Mouse (Mus musculus) heart, embryonic 10.5 days (tissue): ENCODE results near the gene Ccdc171. TPM values are rescaled to one million over a fixed set of nuclear protein-coding genes. Genes with fewer than 3 reads are reported as not detected.
"Not testable (repeated sequence)": the region's sequence is repeated elsewhere in the genome, so short reads cannot be mapped to it uniquely, and the experiment has no call there.

Experiments
- DNase-seq: peaks from one replicate; pipeline ENCODE4 v3.0.0-alpha.2; 2017; ENCODE audit warnings: low spot score
- H3K27ac ChIP-seq: fragments of 300-500 bp; sonication (generic); 2 replicates; pipeline ENCODE4 v1.5.1; 2016; ENCODE audit warnings: mild to moderate bottlenecking
- H3K27me3 ChIP-seq: fragments of 300-500 bp; sonication (generic); 2 replicates; pipeline ENCODE4 v1.6.1; 2016; ENCODE audit warnings: mild to moderate bottlenecking; ENCODE audit not compliant: poor library complexity, insufficient read depth, severe bottlenecking
- H3K36me3 ChIP-seq: fragments of 300-500 bp; sonication (generic); 2 replicates; pipeline ENCODE4 v1.6.1; 2016; ENCODE audit warnings: mild to moderate bottlenecking, moderate library complexity
- H3K4me1 ChIP-seq: fragments of 300-500 bp; sonication (generic); 2 replicates; pipeline ENCODE4 v1.6.1; 2016; ENCODE audit warnings: mild to moderate bottlenecking
- H3K4me3 ChIP-seq: fragments of 300-500 bp; sonication (generic); 2 replicates; pipeline ENCODE4 v1.5.1; 2016; ENCODE audit warnings: mild to moderate bottlenecking, moderate library complexity
- H3K9me3 ChIP-seq: fragments of 300-500 bp; sonication (generic); 2 replicates; pipeline ENCODE4 v1.6.1; 2016; ENCODE audit warnings: mild to moderate bottlenecking, moderate library complexity
- WGBS: fragments of 180-500 bp; shearing (Covaris S2); methylation state at CpG from one replicate; pipeline ENCODE4 v1.1.7; 2016; 5-methylcytosine and 5-hydroxymethylcytosine counted together
- polyA plus RNA-seq: library from polyadenylated mRNA; unstranded; fragments of >200 nt; fragmentation: Nextera tagmentation; extraction: Ambion mirVana; gene quantifications from 2 replicates; pipeline ENCODE4 v1.2.1, GENCODE M21; 2016

The Ccdc171 gene
- polyA plus RNA-seq, 1 experiment from 2014 or later: 3.3 TPM

- not testable (repeated sequence) for DNase-seq, H3K27ac ChIP-seq, H3K4me3 ChIP-seq, H3K9me3 ChIP-seq, H3K36me3 ChIP-seq, H3K4me1 ChIP-seq, H3K27me3 ChIP-seq
- 94% methylated on average over 4 of the region's 4 CpGs for WGBS
Observed at GRCm38 (mm10) chr4:83530060-83530459, 4.7 kb downstream of the Ccdc171 start.

DNA sequence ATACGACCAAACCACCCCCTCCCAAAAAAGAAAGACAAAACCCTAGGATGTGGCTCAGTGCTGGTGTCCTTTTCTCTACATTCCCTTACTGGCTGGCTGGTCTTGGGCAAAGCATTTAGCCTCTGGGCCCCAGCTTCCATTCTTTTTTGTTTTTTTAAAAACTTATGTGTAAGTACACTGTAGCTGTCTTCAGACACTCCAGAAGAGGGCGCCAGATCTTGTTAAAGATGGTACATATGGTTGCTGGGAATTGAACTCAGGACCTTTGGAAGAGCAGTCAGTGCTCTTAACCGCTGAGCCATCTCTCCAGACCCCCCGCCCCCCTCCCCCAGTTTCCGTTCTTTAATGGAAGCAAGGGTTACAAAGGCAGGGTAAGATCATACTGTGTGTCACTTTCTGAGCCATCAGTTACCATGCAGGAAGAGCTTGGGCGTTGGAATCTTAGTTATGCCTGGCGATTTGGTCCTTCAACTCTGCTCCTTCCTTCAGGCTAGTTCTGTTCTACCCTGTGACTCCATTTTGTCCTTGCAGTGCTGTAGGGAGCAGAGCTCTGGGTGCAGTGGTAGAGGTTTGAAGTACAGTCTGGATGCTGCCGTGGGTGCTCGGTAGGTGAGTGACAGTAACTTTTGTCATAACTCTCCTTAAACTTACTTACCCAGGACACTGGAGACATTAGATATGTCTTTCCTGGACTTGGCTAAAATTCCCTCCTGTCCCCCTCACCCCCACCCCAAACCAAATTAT is 8.0 kb downstream of the Ccdc171 start:
- WGBS: 73% methylated on average over 9 of the region's 9 CpGs
- peak; percentile 55 for DNase-seq
- Histone ChIP-seq H3K27me3 (no peaks in the 10 kb centered on the region), H3K9me3 (no peaks in the 10 kb centered on the region), H3K4me3 (no peak overlapping the region), H3K36me3 (peaks cover 2% of the 10 kb centered on the region; the same call in 1 of the 2 replicates), H3K27ac (no peak overlapping the region), H3K4me1 (no peaks in the 10 kb centered on the region)

GRCm38 (mm10) chr4:83534024-83534423 is 8.7 kb downstream of the Ccdc171 start:
- WGBS: 58% methylated on average over 7 of the region's 7 CpGs
- no peak for DNase-seq
- no peak overlapping the region for H3K27ac ChIP-seq
- H3K4me1 ChIP-seq: no peaks in the 10 kb centered on the region
- no peak overlapping the region for H3K4me3 ChIP-seq
- H3K9me3 ChIP-seq: no peaks in the 10 kb centered on the region
- H3K36me3 ChIP-seq: peaks cover 2% of the 10 kb centered on the region; the same call in 1 of the 2 replicates
- H3K27me3 ChIP-seq: no peaks in the 10 kb centered on the region

GRCm38 (mm10) chr4:83549501-83549900 is 24.2 kb downstream of the Ccdc171 start:
- WGBS: 48% methylated on average over 18 of the region's 18 CpGs
- Histone ChIP-seq H3K4me1 (no peaks in the 10 kb centered on the region), H3K4me3 (no peak overlapping the region), H3K36me3 (peaks cover 5% of the 10 kb centered on the region; the same call in 1 of the 2 replicates), H3K27me3 (no peaks in the 10 kb centered on the region), H3K27ac (no peak overlapping the region), H3K9me3 (no peaks in the 10 kb centered on the region)
- DNase-seq: no peak

- 0 out of 2 replicates have a peak overlapping the region, but pooled peaks have one; percentile 49 for H3K27ac ChIP-seq
- H3K4me3 ChIP-seq: peak overlapping the region; percentile 47
Observed at GRCm38 (mm10) chr4:83567190-83568113, 42.1 kb downstream of the Ccdc171 start.

DNA sequence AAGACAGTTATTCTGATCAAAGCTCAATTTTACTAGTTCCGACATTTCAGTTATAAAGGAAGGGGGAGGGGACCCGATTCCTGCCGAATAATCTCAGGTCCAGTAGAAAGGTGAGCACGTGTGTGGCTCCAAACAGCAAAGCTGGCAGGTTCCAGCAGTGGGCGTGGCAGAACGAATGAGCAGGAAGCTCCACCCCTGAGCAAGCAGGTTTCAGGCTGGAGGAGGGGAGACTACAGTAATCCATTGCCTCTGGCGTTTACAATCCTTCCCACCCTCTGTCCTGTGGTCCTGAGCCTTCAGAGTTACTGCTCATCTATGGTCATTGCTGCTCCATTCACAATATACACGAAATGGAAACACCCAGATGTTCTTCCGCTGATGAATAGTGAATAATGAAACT is 42.8 kb downstream of the Ccdc171 start:
- H3K36me3 ChIP-seq, H3K9me3 ChIP-seq, H3K27me3 ChIP-seq, DNase-seq, H3K27ac ChIP-seq: not testable (repeated sequence)
- H3K4me1 ChIP-seq: peaks cover 11% of the 10 kb centered on the region
- peak overlapping the region; percentile 47; the same call in 1 of the 2 replicates for H3K4me3 ChIP-seq
- WGBS: 6% methylated on average over 9 of the region's 9 CpGs

More at GRCm38 (mm10) chr4:83567190-83568113, 42.1 kb downstream of the Ccdc171 start:
- no peak for DNase-seq
- H3K9me3 ChIP-seq: no peaks in the 10 kb centered on the region
- no peaks in the 10 kb centered on the region for H3K36me3 ChIP-seq
- peaks cover 11% of the 10 kb centered on the region for H3K4me1 ChIP-seq
- WGBS: 15% methylated on average over 13 of the region's 13 CpGs
- no peaks in the 10 kb centered on the region for H3K27me3 ChIP-seq

- DNase-seq: no peak
- Histone ChIP-seq H3K4me1 (peaks cover 11% of the 10 kb centered on the region), H3K9me3 (no peaks in the 10 kb centered on the region), H3K27me3 (no peaks in the 10 kb centered on the region), H3K4me3 (no peak overlapping the region), H3K36me3 (peaks cover 4% of the 10 kb centered on the region; the same call in 1 of the 2 replicates), H3K27ac (no peak overlapping the region)
- WGBS: 66% methylated on average over 6 of the region's 6 CpGs
Observed at GRCm38 (mm10) chr4:83570569-83570968, 45.2 kb downstream of the Ccdc171 start.

GRCm38 (mm10) chr4:83571033-83571432 is 45.7 kb downstream of the Ccdc171 start:
- Histone ChIP-seq H3K36me3 (peaks cover 4% of the 10 kb centered on the region; the same call in 1 of the 2 replicates), H3K9me3 (no peaks in the 10 kb centered on the region), H3K27ac (no peak overlapping the region), H3K27me3 (no peaks in the 10 kb centered on the region), H3K4me1 (peaks cover 13% of the 10 kb centered on the region), H3K4me3 (no peak overlapping the region)
- 88% methylated on average over 5 of the region's 5 CpGs for WGBS
- DNase-seq: no peak

DNA sequence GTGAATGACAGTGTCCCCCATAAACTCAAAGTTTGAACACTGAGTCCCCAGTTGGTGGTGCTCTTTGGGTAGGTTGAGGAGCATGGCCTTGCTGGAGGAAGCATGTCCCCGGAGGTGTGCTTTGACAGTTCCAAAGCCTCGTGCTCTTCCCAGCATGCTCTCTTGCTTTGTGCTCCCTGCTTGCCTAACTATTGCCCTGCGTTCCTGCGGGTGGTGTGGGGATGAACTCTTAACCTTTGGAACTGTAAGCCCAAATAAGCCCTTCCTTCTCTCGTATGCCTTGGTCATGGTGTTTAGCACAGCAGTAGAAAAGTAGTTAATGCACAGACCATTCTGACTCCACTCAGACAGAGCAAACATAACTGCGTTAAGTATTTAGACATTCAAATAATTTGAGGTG is 47.2 kb downstream of the Ccdc171 start:
- WGBS: 71% methylated on average over 6 of the region's 6 CpGs
- no peaks in the 10 kb centered on the region for H3K27me3 ChIP-seq
- H3K4me1 ChIP-seq: peaks cover 18% of the 10 kb centered on the region
- H3K9me3 ChIP-seq: no peaks in the 10 kb centered on the region
- H3K36me3 ChIP-seq: peaks cover 4% of the 10 kb centered on the region; the same call in 1 of the 2 replicates
- no peak for DNase-seq
- H3K27ac ChIP-seq: no peak overlapping the region
- H3K4me3 ChIP-seq: no peak overlapping the region

- DNase-seq: peak; percentile 87
- Histone ChIP-seq H3K9me3 (no peaks in the 10 kb centered on the region), H3K36me3 (peaks cover 4% of the 10 kb centered on the region; the same call in 1 of the 2 replicates), H3K27ac (peak overlapping the region; percentile 79; the same call in 1 of the 2 replicates), H3K4me1 (peaks cover 11% of the 10 kb centered on the region; the same call in 1 of the 2 replicates), H3K27me3 (no peaks in the 10 kb centered on the region), H3K4me3 (no peak overlapping the region)
- 14% methylated on average over 3 of the region's 3 CpGs for WGBS
Observed at GRCm38 (mm10) chr4:83576315-83576714, 51.0 kb downstream of the Ccdc171 start.

DNA sequence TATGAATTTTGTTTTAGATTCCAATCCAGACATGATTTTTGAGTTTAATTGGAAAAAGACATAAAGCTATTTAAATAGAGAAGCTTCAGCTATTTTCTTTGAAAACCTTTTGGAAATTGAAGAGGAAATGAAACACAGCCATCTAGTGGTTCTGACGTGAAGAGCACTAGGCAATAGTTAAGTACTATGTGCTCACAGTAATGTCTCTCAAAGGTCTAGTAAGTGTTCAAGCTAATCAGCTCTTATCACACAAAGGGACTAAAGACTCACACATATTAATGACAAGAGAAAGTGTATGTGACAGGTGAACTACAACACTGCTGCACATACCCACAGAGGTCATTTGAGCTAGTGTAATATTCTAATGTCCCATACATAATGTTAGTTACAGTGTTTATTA is 54.8 kb downstream of the Ccdc171 start:
- no peaks in the 10 kb centered on the region for H3K9me3 ChIP-seq
- no peak overlapping the region for H3K4me3 ChIP-seq
- H3K4me1 ChIP-seq: peaks cover 11% of the 10 kb centered on the region; the same call in 1 of the 2 replicates
- 11% methylated on average over 1 of the region's 1 CpGs for WGBS
- H3K27ac ChIP-seq: no peak overlapping the region
- no peak for DNase-seq
- no peaks in the 10 kb centered on the region for H3K36me3 ChIP-seq
- H3K27me3 ChIP-seq: no peaks in the 10 kb centered on the region

- no peaks in the 10 kb centered on the region for H3K27me3 ChIP-seq
- no peak for DNase-seq
- H3K9me3 ChIP-seq: no peaks in the 10 kb centered on the region
- no peak overlapping the region for H3K27ac ChIP-seq
- no peak overlapping the region for H3K4me3 ChIP-seq
- WGBS: 91% methylated on average over 1 of the region's 1 CpGs
- H3K4me1 ChIP-seq: no peaks in the 10 kb centered on the region
- H3K36me3 ChIP-seq: peaks cover 2% of the 10 kb centered on the region; the same call in 1 of the 2 replicates
Observed at GRCm38 (mm10) chr4:83587563-83587962, 62.2 kb downstream of the Ccdc171 start.

- WGBS: 19% methylated on average over 2 of the region's 2 CpGs
- no peak for DNase-seq
- Histone ChIP-seq H3K4me3 (no peak overlapping the region), H3K4me1 (no peaks in the 10 kb centered on the region), H3K27ac (no peak overlapping the region), H3K27me3 (no peaks in the 10 kb centered on the region), H3K36me3 (no peaks in the 10 kb centered on the region), H3K9me3 (no peaks in the 10 kb centered on the region)
Observed at GRCm38 (mm10) chr4:83596486-83596885, 71.1 kb downstream of the Ccdc171 start.
